Mouse (Mus musculus) limb, embryonic 12.5 days (tissue): Measurements from ENCODE around the gene Sez6. TPM values are rescaled to one million over a fixed set of nuclear protein-coding genes. Genes with fewer than 3 reads are reported as not detected.

Experiments
- ATAC-seq: fragments of 200-750 bp; cut with Nextera tagmentation; 2 replicates; pipeline ENCODE4 v1.8.0; 2017; ENCODE audit warnings: low read depth, moderate TSS enrichment; ENCODE audit not compliant: insufficient number of reproducible peaks, insufficient read depth, low FRiP score, low TSS enrichment
- H3K27ac ChIP-seq: fragments of 300-500 bp; sonication (generic); 2 replicates; pipeline ENCODE4 v1.5.1; 2016; ENCODE audit warnings: mild to moderate bottlenecking, moderate library complexity
- H3K27me3 ChIP-seq: fragments of 300-500 bp; sonication (generic); 2 replicates; pipeline ENCODE4 v1.6.1; 2016; ENCODE audit warnings: mild to moderate bottlenecking, moderate library complexity
- H3K36me3 ChIP-seq: fragments of 300-500 bp; sonication (generic); 2 replicates; pipeline ENCODE4 v1.6.1; 2016; ENCODE audit warnings: mild to moderate bottlenecking, moderate library complexity
- H3K4me1 ChIP-seq: fragments of 300-500 bp; sonication (generic); replicated peaks from 2 replicates; pipeline ENCODE4 v1.6.1; 2016
- H3K4me2 ChIP-seq: fragments of 300-500 bp; sonication (generic); 2 replicates; pipeline ENCODE4 v1.6.1; 2016; ENCODE audit warnings: mild to moderate bottlenecking, moderate library complexity
- H3K4me3 ChIP-seq: fragments of 300-500 bp; sonication (generic); replicated peaks from 2 replicates; pipeline ENCODE4 v1.5.1; 2016; ENCODE audit warnings: mild to moderate bottlenecking
- H3K9ac ChIP-seq: fragments of 300-500 bp; sonication (generic); replicated peaks from 2 replicates; pipeline ENCODE4 v1.6.1; 2016; ENCODE audit warnings: mild to moderate bottlenecking, moderate library complexity
- H3K9me3 ChIP-seq: fragments of 300-500 bp; sonication (generic); 2 replicates; pipeline ENCODE4 v1.6.1; 2016; ENCODE audit warnings: mild to moderate bottlenecking, moderate library complexity
- WGBS: fragments of 180-500 bp; shearing (Covaris S2); methylation state at CpG from one replicate; pipeline ENCODE4 v1.1.7; 2016; 5-methylcytosine and 5-hydroxymethylcytosine counted together
- polyA plus RNA-seq: library from polyadenylated mRNA; unstranded; fragments of >200 nt; fragmentation: Nextera tagmentation; extraction: Ambion mirVana; gene quantifications from 2 replicates; pipeline ENCODE4 v1.2.1, GENCODE M21; 2016

Sez6 gene
- polyA plus RNA-seq, 1 experiment from 2014 or later: not detected

- no peak overlapping the region for H3K27ac ChIP-seq
- H3K4me2 ChIP-seq: no peak overlapping the region
- peaks cover 86% of the 10 kb centered on the region for H3K27me3 ChIP-seq
- H3K9me3 ChIP-seq: no peaks in the 10 kb centered on the region
- no peak overlapping the region for H3K4me3 ChIP-seq
- 69% methylated on average over 5 of the region's 5 CpGs for WGBS
- H3K9ac ChIP-seq: no peak overlapping the region
- H3K4me1 ChIP-seq: peaks cover 39% of the 10 kb centered on the region
- no peak for ATAC-seq
- H3K36me3 ChIP-seq: no peaks in the 10 kb centered on the region
These were observed 2.8 kb upstream of the Sez6 start for GRCm38 (mm10) chr11:77927837-77928236.

GRCm38 (mm10) chr11:77931541-77932433 lies 1.2 kb downstream of the Sez6 start:
- Histone ChIP-seq H3K27me3 (peaks cover 96% of the 10 kb centered on the region), H3K36me3 (no peaks in the 10 kb centered on the region), H3K4me1 (peaks cover 24% of the 10 kb centered on the region), H3K4me2 (peak overlapping the region; percentile 97), H3K27ac (no peak overlapping the region), H3K9ac (no peak overlapping the region), H3K9me3 (no peaks in the 10 kb centered on the region), H3K4me3 (peak overlapping the region; percentile 50)
- WGBS: under 1% methylated on average over 41 of the region's 41 CpGs
- ATAC-seq: no peak

GRCm38 (mm10) chr11:77932576-77932975 lies 2.0 kb downstream of the Sez6 start:
- no peaks in the 10 kb centered on the region for H3K9me3 ChIP-seq
- peaks cover 98% of the 10 kb centered on the region for H3K27me3 ChIP-seq
- no peak overlapping the region for H3K9ac ChIP-seq
- no peak overlapping the region for H3K4me2 ChIP-seq
- H3K36me3 ChIP-seq: no peaks in the 10 kb centered on the region
- 35% methylated on average over 5 of the region's 5 CpGs for WGBS
- H3K4me1 ChIP-seq: peaks cover 20% of the 10 kb centered on the region
- no peak overlapping the region for H3K27ac ChIP-seq
- H3K4me3 ChIP-seq: no peak overlapping the region
- no peak for ATAC-seq

GRCm38 (mm10) chr11:77934111-77934521 lies 3.5 kb downstream of the Sez6 start:
- Histone ChIP-seq H3K4me2 (no peak overlapping the region), H3K4me3 (no peak overlapping the region), H3K27ac (no peak overlapping the region), H3K27me3 (peaks cover 98% of the 10 kb centered on the region), H3K36me3 (no peaks in the 10 kb centered on the region), H3K4me1 (peaks cover 23% of the 10 kb centered on the region), H3K9ac (no peak overlapping the region), H3K9me3 (no peaks in the 10 kb centered on the region)
- WGBS: 6% methylated on average over 4 of the region's 4 CpGs
- ATAC-seq: no peak

- H3K36me3 ChIP-seq: no peaks in the 10 kb centered on the region
- ATAC-seq: no peak
- peaks cover 23% of the 10 kb centered on the region for H3K4me1 ChIP-seq
- no peak overlapping the region for H3K4me2 ChIP-seq
- no peak overlapping the region for H3K27ac ChIP-seq
- H3K9me3 ChIP-seq: no peaks in the 10 kb centered on the region
- no peak overlapping the region for H3K4me3 ChIP-seq
- H3K27me3 ChIP-seq: peaks cover 98% of the 10 kb centered on the region
- H3K9ac ChIP-seq: no peak overlapping the region
- 56% methylated on average over 5 of the region's 5 CpGs for WGBS
These were observed 4.1 kb downstream of the Sez6 start for GRCm38 (mm10) chr11:77934568-77935311.

- Histone ChIP-seq H3K9ac (no peak overlapping the region), H3K9me3 (no peaks in the 10 kb centered on the region), H3K36me3 (no peaks in the 10 kb centered on the region), H3K27me3 (peaks cover 97% of the 10 kb centered on the region), H3K27ac (no peak overlapping the region), H3K4me3 (no peak overlapping the region), H3K4me1 (peaks cover 15% of the 10 kb centered on the region), H3K4me2 (no peak overlapping the region)
- no peak for ATAC-seq
- 8% methylated on average over 8 of the region's 8 CpGs for WGBS
These were observed 6.2 kb downstream of the Sez6 start for GRCm38 (mm10) chr11:77936846-77937245.

GRCm38 (mm10) chr11:77937649-77938410 lies 7.2 kb downstream of the Sez6 start:
- Histone ChIP-seq H3K4me2 (no peak overlapping the region), H3K9ac (no peak overlapping the region), H3K27me3 (peaks cover 97% of the 10 kb centered on the region), H3K4me1 (peaks cover 20% of the 10 kb centered on the region), H3K27ac (no peak overlapping the region), H3K4me3 (no peak overlapping the region), H3K9me3 (no peaks in the 10 kb centered on the region), H3K36me3 (no peaks in the 10 kb centered on the region)
- WGBS: 27% methylated on average over 4 of the region's 4 CpGs
- ATAC-seq: no peak

- Histone ChIP-seq H3K36me3 (no peaks in the 10 kb centered on the region), H3K9me3 (no peaks in the 10 kb centered on the region), H3K27ac (peak overlapping the region; percentile 59; the same call in 1 of the 2 replicates), H3K4me2 (0 out of 2 replicates have a peak overlapping the region, but pooled peaks have one; percentile 8), H3K4me3 (no peak overlapping the region), H3K27me3 (peaks cover 94% of the 10 kb centered on the region), H3K9ac (no peak overlapping the region), H3K4me1 (peaks cover 37% of the 10 kb centered on the region)
- ATAC-seq: no peak
- WGBS: 5% methylated on average over 5 of the region's 5 CpGs
These were observed 11.6 kb downstream of the Sez6 start for GRCm38 (mm10) chr11:77942230-77942629.

GRCm38 (mm10) chr11:77947860-77948259 lies 17.3 kb downstream of the Sez6 start:
- H3K4me3 ChIP-seq: no peak overlapping the region

GRCm38 (mm10) chr11:77950125-77950685 lies 19.6 kb downstream of the Sez6 start:
- no peak for ATAC-seq
- 51% methylated on average over 12 of the region's 12 CpGs for WGBS
- Histone ChIP-seq H3K4me3 (no peak overlapping the region), H3K9me3 (no peaks in the 10 kb centered on the region; the same call in 1 of the 2 replicates), H3K4me1 (peaks cover 23% of the 10 kb centered on the region), H3K27me3 (peaks cover 91% of the 10 kb centered on the region), H3K9ac (no peak overlapping the region), H3K27ac (no peak overlapping the region), H3K36me3 (no peaks in the 10 kb centered on the region), H3K4me2 (no peak overlapping the region)

More at GRCm38 (mm10) chr11:77947860-77948259, 17.3 kb downstream of the Sez6 start:
- Histone ChIP-seq H3K36me3 (no peaks in the 10 kb centered on the region), H3K4me1 (peaks cover 30% of the 10 kb centered on the region), H3K9ac (peak overlapping the region; percentile 34; the same call in 1 of the 2 replicates), H3K27me3 (peaks cover 90% of the 10 kb centered on the region), H3K4me2 (peak overlapping the region; percentile 13; the same call in 1 of the 2 replicates), H3K9me3 (no peaks in the 10 kb centered on the region), H3K27ac (peak overlapping the region; percentile 45; the same call in 1 of the 2 replicates)
- ATAC-seq: no peak
- 4% methylated on average over 9 of the region's 9 CpGs for WGBS
